Mouse (Mus musculus): ENCODE data around the gene Xpc.

The Xpc gene

GRCm38 (mm10) chr6:91515545-91516449 lies at the start of gene Xpc, which contains the start of gene Lsm3:
Gene Xpc (minus strand): TSS chr6:91515888.
Gene Lsm3 (plus strand): TSS chr6:91515928.
- DNase-seq (ENCODE audit: low read depth, low spot score) = peak; percentile 98

GRCm38 (mm10) chr6:91563031-91563430 lies 47.3 kb upstream of the Xpc start:
- no peak for DNase-seq (ENCODE audit: low read depth, low spot score)

- DNase-seq (ENCODE audit: low read depth, low spot score) = no peak
These were observed 44.5 kb upstream of the Xpc start for GRCm38 (mm10) chr6:91560186-91560585.

- no peak for DNase-seq (ENCODE audit: low read depth, low spot score)
These were observed 43.7 kb upstream of the Xpc start for GRCm38 (mm10) chr6:91559371-91559770.

GRCm38 (mm10) chr6:91558565-91558964 lies 42.9 kb upstream of the Xpc start:
- no peak for DNase-seq (ENCODE audit: low read depth, low spot score)

GRCm38 (mm10) chr6:91552693-91553092 lies 37.0 kb upstream of the Xpc start:
- no peak for DNase-seq (ENCODE audit: low read depth, low spot score)

- DNase-seq (ENCODE audit: low read depth, low spot score) = no peak
These were observed 36.0 kb upstream of the Xpc start for GRCm38 (mm10) chr6:91551671-91552070.

- DNase-seq (ENCODE audit: low read depth, low spot score) = no peak
These were observed 33.9 kb upstream of the Xpc start for GRCm38 (mm10) chr6:91549621-91550020.

- no peak for DNase-seq (ENCODE audit: low read depth, low spot score)
These were observed 31.6 kb upstream of the Xpc start for GRCm38 (mm10) chr6:91547313-91547712.

- DNase-seq (ENCODE audit: low read depth, low spot score) = no peak
These were observed 30.7 kb upstream of the Xpc start for GRCm38 (mm10) chr6:91546241-91546884.

GRCm38 (mm10) chr6:91543056-91543455 lies 27.4 kb upstream of the Xpc start:
- DNase-seq (ENCODE audit: low read depth, low spot score) = no peak

GRCm38 (mm10) chr6:91541276-91541675 lies 25.6 kb upstream of the Xpc start:
- no peak for DNase-seq (ENCODE audit: low read depth, low spot score)

GRCm38 (mm10) chr6:91536047-91536765 lies 20.5 kb upstream of the Xpc start:
- no peak for DNase-seq (ENCODE audit: low read depth, low spot score)

- DNase-seq (ENCODE audit: low read depth, low spot score) = no peak
These were observed 19.5 kb upstream of the Xpc start for GRCm38 (mm10) chr6:91535231-91535630.

GRCm38 (mm10) chr6:91534268-91534667 lies 18.6 kb upstream of the Xpc start:
- no peak for DNase-seq (ENCODE audit: low read depth, low spot score)

GRCm38 (mm10) chr6:91533771-91534170 lies 18.1 kb upstream of the Xpc start:
- no peak for DNase-seq (ENCODE audit: low read depth, low spot score)

- DNase-seq (ENCODE audit: low read depth, low spot score) = peak; percentile 43
These were observed 17.7 kb upstream of the Xpc start for GRCm38 (mm10) chr6:91533359-91533758.

- no peak for DNase-seq (ENCODE audit: low read depth, low spot score)
These were observed 17.0 kb upstream of the Xpc start for GRCm38 (mm10) chr6:91532661-91533060.

GRCm38 (mm10) chr6:91531276-91531675 lies 15.6 kb upstream of the Xpc start:
- DNase-seq (ENCODE audit: low read depth, low spot score) = no peak

- DNase-seq (ENCODE audit: low read depth, low spot score) = no peak
These were observed 15.0 kb upstream of the Xpc start for GRCm38 (mm10) chr6:91530673-91531072.

GRCm38 (mm10) chr6:91528265-91528664 lies 12.6 kb upstream of the Xpc start:
- DNase-seq (ENCODE audit: low read depth, low spot score) = no peak

- peak; percentile 59 for DNase-seq (ENCODE audit: low read depth, low spot score)
These were observed 11.7 kb upstream of the Xpc start for GRCm38 (mm10) chr6:91527227-91527860.
